Mouse (Mus musculus) liver, embryonic 14.5 days (tissue): Measurements from ENCODE around the gene Corin. TPM values are rescaled to one million over a fixed set of nuclear protein-coding genes. Genes with fewer than 3 reads are reported as not detected.

Experiments
- ATAC-seq: fragments of 200-750 bp; cut with Nextera tagmentation; 2 replicates; pipeline ENCODE4 v1.8.0; 2017; ENCODE audit warnings: moderate number of reproducible peaks, mild to moderate bottlenecking, moderate library complexity; ENCODE audit not compliant: insufficient read depth
- DNase-seq, 3 experiments: peaks; one replicate each; pipeline ENCODE4 v3.0.0-alpha.2; 2012 to 2013; ENCODE audit warnings: low read depth in 3 of 3, low spot score in 3 of 3
- H3K27ac ChIP-seq: fragments of 300-500 bp; sonication (generic); 2 replicates; pipeline ENCODE4 v1.5.1; 2014; ENCODE audit warnings: moderate library complexity, mild to moderate bottlenecking, control low read depth, inconsistent platforms
- H3K27me3 ChIP-seq: fragments of 300-500 bp; sonication (generic); 2 replicates; pipeline ENCODE4 v1.6.1; 2014; ENCODE audit warnings: mild to moderate bottlenecking, low read length, moderate library complexity; ENCODE audit not compliant: control insufficient read depth, insufficient read depth
- H3K36me3 ChIP-seq: fragments of 300-500 bp; sonication (generic); replicated peaks from 2 replicates; pipeline ENCODE4 v1.6.1; 2014; ENCODE audit warnings: low read depth; ENCODE audit not compliant: control insufficient read depth, insufficient read depth
- H3K4me1 ChIP-seq, 2 experiments: fragments of 200-500 bp in 1 of 2; fragments of 300-500 bp in 1 of 2; sonication (generic) in 1 of 2; replicated peaks; 2 replicates each; pipeline ENCODE4 v1.6.1; 2012 to 2014; ENCODE audit warnings: antibody characterized with exemption in 1 of 2, inconsistent platforms in 1 of 2, low read length in 1 of 2; ENCODE audit not compliant: control insufficient read depth in 2 of 2, insufficient read depth in 2 of 2
- H3K4me2 ChIP-seq: fragments of 300-500 bp; sonication (generic); 2 replicates; pipeline ENCODE4 v1.6.1; 2014; ENCODE audit warnings: low read depth, mild to moderate bottlenecking, control low read depth, moderate library complexity
- H3K4me3 ChIP-seq, 2 experiments: fragments of 200-500 bp in 1 of 2; fragments of 300-500 bp in 1 of 2; sonication (generic) in 1 of 2; 2 replicates each; pipeline ENCODE4 v1.5.1; 2012 to 2014; ENCODE audit warnings: low read depth in 2 of 2, low read length in 2 of 2, mild to moderate bottlenecking in 2 of 2, control low read depth in 1 of 2, inconsistent platforms in 1 of 2, moderate library complexity in 1 of 2; ENCODE audit not compliant: insufficient read depth in 1 of 2
- H3K9ac ChIP-seq: fragments of 300-500 bp; sonication (generic); replicated peaks from 2 replicates; pipeline ENCODE4 v1.6.1; 2014; ENCODE audit warnings: mild to moderate bottlenecking, control low read depth, moderate library complexity
- H3K9me3 ChIP-seq: fragments of 300-500 bp; sonication (generic); 2 replicates; pipeline ENCODE4 v1.6.1; 2016; ENCODE audit warnings: low read length, mixed read lengths; ENCODE audit not compliant: control insufficient read depth
- CTCF ChIP-seq: IDR thresholded peaks from 2 replicates; pipeline ENCODE4 v1.5.1; 2016; ENCODE audit warnings: antibody characterized with exemption, low read depth, control low read depth
- EP300 ChIP-seq: IDR thresholded peaks from 2 replicates; pipeline ENCODE4 v1.6.1; 2016; ENCODE audit warnings: antibody characterized with exemption, low read depth
- WGBS: fragments of 180-500 bp; shearing (Covaris S2); extraction: QIAGEN DNeasy Blood & Tissue Kit; methylation state at CpG from one replicate; pipeline ENCODE4 v1.1.7; 2014; ENCODE audit not compliant: insufficient replicate concordance; 5-methylcytosine and 5-hydroxymethylcytosine counted together
- polyA plus RNA-seq, 2 experiments: library from polyadenylated mRNA; depleted of rRNA in 1 of 2; stranded (reverse) in 1 of 2; unstranded in 1 of 2; fragments of >200 nt; fragmentation: Nextera tagmentation in 1 of 2; extraction: Ambion mirVana in 1 of 2; gene quantifications; 2 replicates each; pipeline versions ENCODE4 v1.2.1 to v1.2.3; 2012 to 2014

Gene Corin
- polyA plus RNA-seq, 2 experiments, result 0.08 to 0.09 TPM

GRCm38 (mm10) chr5:72368004-72368403 is 136.3 kb downstream of the Corin start:
- TF ChIP-seq EP300, result no peak
- no peak for TF ChIP-seq CTCF
- no peak for DNase-seq
- Histone ChIP-seq H3K9ac (no peak overlapping the region), H3K27ac (no peak overlapping the region), H3K4me2 (no peak overlapping the region), H3K27me3 (no peaks in the 10 kb centered on the region), H3K36me3 (no peaks in the 10 kb centered on the region), H3K9me3 (no peaks in the 10 kb centered on the region), H3K4me1 (no peaks in the 10 kb centered on the region), H3K4me3 (no peak overlapping the region)
- WGBS, result 72% methylated on average over 3 of the region's 3 CpGs
- no peak for ATAC-seq

GRCm38 (mm10) chr5:72365801-72366200 is 138.5 kb downstream of the Corin start:
- Histone ChIP-seq H3K27me3 (no peaks in the 10 kb centered on the region), H3K4me1 (no peaks in the 10 kb centered on the region), H3K4me3 (no peak overlapping the region), H3K9me3 (no peaks in the 10 kb centered on the region), H3K36me3 (no peaks in the 10 kb centered on the region), H3K9ac (no peak overlapping the region), H3K4me2 (no peak overlapping the region), H3K27ac (no peak overlapping the region)
- ATAC-seq, result no peak
- TF ChIP-seq CTCF (no peak), EP300 (no peak)
- 46% methylated on average over 4 of the region's 4 CpGs for WGBS
- no peak for DNase-seq

GRCm38 (mm10) chr5:72363838-72364237 is 140.4 kb downstream of the Corin start:
- H3K9ac ChIP-seq, result no peak overlapping the region
- DNase-seq (no peak), ATAC-seq (no peak)
- no peaks in the 10 kb centered on the region for H3K4me1 ChIP-seq
- H3K9me3 ChIP-seq, result no peaks in the 10 kb centered on the region
- H3K4me3 ChIP-seq, result no peak overlapping the region
- H3K27me3 ChIP-seq, result no peaks in the 10 kb centered on the region
- no peak overlapping the region for H3K4me2 ChIP-seq
- no peaks in the 10 kb centered on the region for H3K36me3 ChIP-seq
- TF ChIP-seq CTCF (no peak), EP300 (no peak)
- H3K27ac ChIP-seq, result no peak overlapping the region
- WGBS, result 51% methylated on average over 3 of the region's 3 CpGs

- H3K36me3 ChIP-seq, result no peaks in the 10 kb centered on the region
- ATAC-seq (no peak), DNase-seq (no peak)
- H3K4me3 ChIP-seq, result no peak overlapping the region
- H3K9ac ChIP-seq, result no peak overlapping the region
- H3K4me1 ChIP-seq, result no peaks in the 10 kb centered on the region
- no peaks in the 10 kb centered on the region for H3K27me3 ChIP-seq
- H3K9me3 ChIP-seq, result no peaks in the 10 kb centered on the region
- H3K4me2 ChIP-seq, result no peak overlapping the region
- 63% methylated on average over 4 of the region's 4 CpGs for WGBS
- no peak overlapping the region for H3K27ac ChIP-seq
- TF ChIP-seq EP300 (no peak), CTCF (no peak)
These were observed 150.5 kb downstream of the Corin start for GRCm38 (mm10) chr5:72353746-72354145.

GRCm38 (mm10) chr5:72350081-72350758 is 154.1 kb downstream of the Corin start:
- Histone ChIP-seq H3K4me1 (no peaks in the 10 kb centered on the region), H3K27me3 (no peaks in the 10 kb centered on the region), H3K4me2 (no peak overlapping the region), H3K27ac (no peak overlapping the region), H3K36me3 (no peaks in the 10 kb centered on the region), H3K9me3 (no peaks in the 10 kb centered on the region), H3K4me3 (no peak overlapping the region), H3K9ac (no peak overlapping the region)
- ATAC-seq, result no peak
- WGBS, result 31% methylated on average over 5 of the region's 5 CpGs
- DNase-seq, result peak; percentile 2 to 13 (median 7)
- TF ChIP-seq CTCF, result peak; percentile 45
- TF ChIP-seq EP300, result no peak
